Mouse (Mus musculus): ENCODE data around the gene Vps26b. TPM values are rescaled to one million over a fixed set of nuclear protein-coding genes. Genes with fewer than 3 reads are reported as not detected.

The Vps26b gene
- total RNA-seq, 2 experiments from 2014 or later: 47.0 to 49.7 TPM

GRCm38 (mm10) chr9:26997501-26997900 is 32.4 kb downstream of the Vps26b start:
- no peak for ATAC-seq (ENCODE audit: poor library complexity, severe bottlenecking)

GRCm38 (mm10) chr9:26997062-26997461 is 32.8 kb downstream of the Vps26b start:
- ATAC-seq (ENCODE audit: poor library complexity, severe bottlenecking): peak; percentile 74

GRCm38 (mm10) chr9:26993900-26994299 is 36.0 kb downstream of the Vps26b start:
- no peak for ATAC-seq (ENCODE audit: poor library complexity, severe bottlenecking)

GRCm38 (mm10) chr9:26993118-26993517 is 36.7 kb downstream of the Vps26b start:
- ATAC-seq (ENCODE audit: poor library complexity, severe bottlenecking): no peak

GRCm38 (mm10) chr9:26990181-26990580 is 39.7 kb downstream of the Vps26b start:
- no peak for ATAC-seq (ENCODE audit: poor library complexity, severe bottlenecking)

- no peak for ATAC-seq (ENCODE audit: poor library complexity, severe bottlenecking)
These were observed 44.1 kb downstream of the Vps26b start for GRCm38 (mm10) chr9:26985668-26986277.

- no peak for ATAC-seq (ENCODE audit: poor library complexity, severe bottlenecking)
These were observed 44.7 kb downstream of the Vps26b start for GRCm38 (mm10) chr9:26985090-26985613.

GRCm38 (mm10) chr9:26978776-26979175 is 51.1 kb downstream of the Vps26b start:
- no peak for ATAC-seq (ENCODE audit: poor library complexity, severe bottlenecking)

GRCm38 (mm10) chr9:26977754-26978153 is 52.1 kb downstream of the Vps26b start:
- ATAC-seq (ENCODE audit: poor library complexity, severe bottlenecking): no peak

Other genes starting within 250 kb of the Vps26b start
- gene Glb1l2, start 223.6 kb downstream of the Vps26b start, total RNA-seq (2015): not detected in 2 replicates
- not detected in 2 replicates for gene Glb1l2, start 223.6 kb downstream of the Vps26b start, total RNA-seq (2017)
- not detected in 2 replicates for gene Glb1l3, start 169.2 kb downstream of the Vps26b start, total RNA-seq (2015)
- not detected in 2 replicates for gene Glb1l3, start 169.2 kb downstream of the Vps26b start, total RNA-seq (2017)
- not detected in 2 replicates for gene Gm1110, start 107.0 kb downstream of the Vps26b start, total RNA-seq (2015)
- gene Gm1110, start 107.0 kb downstream of the Vps26b start, total RNA-seq (2017): not detected in 2 replicates
- 16.0 and 17.5 TPM in 2 replicates for gene Acad8, start 30.5 kb downstream of the Vps26b start, total RNA-seq (2015)
- 11.8 and 15.4 TPM in 2 replicates for gene Acad8, start 30.5 kb downstream of the Vps26b start, total RNA-seq (2017)
- 38.2 and 42.1 TPM in 2 replicates for gene Thyn1, start 30.4 kb downstream of the Vps26b start, total RNA-seq (2015)
- gene Thyn1, start 30.4 kb downstream of the Vps26b start, total RNA-seq (2017): 33.7 and 45.3 TPM in 2 replicates
- 77.3 and 79.1 TPM in 2 replicates for gene Ncapd3, start 110 bp upstream of the Vps26b start, total RNA-seq (2015)
- 44.0 and 53.4 TPM in 2 replicates for gene Ncapd3, start 110 bp upstream of the Vps26b start, total RNA-seq (2017)
- not detected in 2 replicates for gene Jam3, start 125.4 kb upstream of the Vps26b start, total RNA-seq (2015)
- gene Jam3, start 125.4 kb upstream of the Vps26b start, total RNA-seq (2017): not detected in 2 replicates

Data from megakaryocyte, adult 5-6 weeks (primary cell).